Mouse (Mus musculus) fat pad, adult 2 months (tissue): ENCODE data around the gene Gbp4.
"Not testable (repeated sequence)": the region's sequence is repeated elsewhere in the genome, so short reads cannot be mapped to it uniquely, and the experiment has no call there.

Experiments
- DNase-seq: peaks from one replicate; pipeline ENCODE4 v3.0.0-alpha.2; 2011; ENCODE audit warnings: low read depth, low spot score; ENCODE audit errors: extremely low read depth

Gene Gbp4

GRCm38 (mm10) chr5:105139409-105140088 lies at the start of gene Gbp4, which contains the start of the genes Gbp9 and Gbp8:
Gbp4 (minus strand) TSS chr5:105139586.
Gbp9 (minus strand) TSS chr5:105139539.
Gbp8 (minus strand) TSS chr5:105139540.
- DNase-seq = not testable (repeated sequence)

- DNase-seq = no peak
Measured at GRCm38 (mm10) chr5:105181446-105181845, 42.1 kb upstream of the Gbp4 start.

- no peak for DNase-seq
Measured at GRCm38 (mm10) chr5:105156582-105156981, 17.2 kb upstream of the Gbp4 start.

- no peak for DNase-seq
Measured at GRCm38 (mm10) chr5:105154049-105154448, 14.7 kb upstream of the Gbp4 start.

- DNase-seq = not testable (repeated sequence)
Measured at GRCm38 (mm10) chr5:105148062-105148461, 8.7 kb upstream of the Gbp4 start.

DNA sequence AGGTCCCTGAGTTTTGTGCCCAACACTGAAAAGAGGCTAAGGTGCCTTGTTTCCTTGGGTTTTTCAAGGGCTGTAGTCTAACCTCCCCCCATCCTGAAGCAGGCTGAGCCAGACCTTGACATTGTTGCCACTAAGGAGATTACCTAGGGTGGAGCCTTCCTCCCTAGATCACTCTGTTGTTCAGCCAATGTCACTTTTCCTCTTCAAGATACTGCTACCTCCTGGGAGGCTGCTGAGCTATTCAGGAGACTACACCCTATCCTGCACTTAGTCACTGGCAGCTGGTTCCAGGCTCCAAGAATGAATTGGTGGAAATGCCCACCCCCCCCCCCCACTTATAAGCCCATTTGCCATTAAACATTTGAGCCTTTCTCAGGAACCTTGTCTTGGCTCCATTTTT lies 7.1 kb upstream of the Gbp4 start:
- DNase-seq = no peak

- not testable (repeated sequence) for DNase-seq
Measured at GRCm38 (mm10) chr5:105145731-105146130, 6.3 kb upstream of the Gbp4 start.

- DNase-seq = not testable (repeated sequence)
Measured at GRCm38 (mm10) chr5:105140089-105140810, 864 bp upstream of the Gbp4 start.

DNA sequence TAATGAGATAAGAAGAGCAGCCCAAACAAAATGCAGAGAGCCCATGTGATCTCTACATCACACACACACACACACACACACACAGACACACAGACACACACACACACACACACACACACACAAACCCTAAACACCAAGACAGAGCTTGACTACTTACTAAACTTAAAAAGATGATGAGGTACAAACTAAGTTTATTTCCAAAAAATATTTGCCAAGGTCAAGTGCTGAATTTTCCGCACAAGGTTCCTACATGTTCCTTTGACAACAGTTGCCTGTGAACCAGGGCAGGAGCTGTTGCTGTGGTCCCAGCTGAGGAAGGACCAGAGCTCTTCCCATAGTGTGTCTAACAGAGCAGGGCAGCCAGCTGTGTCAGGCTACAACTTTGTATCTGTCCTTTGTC lies 480 bp downstream of the Gbp4 start:
- DNase-seq = no peak

DNA sequence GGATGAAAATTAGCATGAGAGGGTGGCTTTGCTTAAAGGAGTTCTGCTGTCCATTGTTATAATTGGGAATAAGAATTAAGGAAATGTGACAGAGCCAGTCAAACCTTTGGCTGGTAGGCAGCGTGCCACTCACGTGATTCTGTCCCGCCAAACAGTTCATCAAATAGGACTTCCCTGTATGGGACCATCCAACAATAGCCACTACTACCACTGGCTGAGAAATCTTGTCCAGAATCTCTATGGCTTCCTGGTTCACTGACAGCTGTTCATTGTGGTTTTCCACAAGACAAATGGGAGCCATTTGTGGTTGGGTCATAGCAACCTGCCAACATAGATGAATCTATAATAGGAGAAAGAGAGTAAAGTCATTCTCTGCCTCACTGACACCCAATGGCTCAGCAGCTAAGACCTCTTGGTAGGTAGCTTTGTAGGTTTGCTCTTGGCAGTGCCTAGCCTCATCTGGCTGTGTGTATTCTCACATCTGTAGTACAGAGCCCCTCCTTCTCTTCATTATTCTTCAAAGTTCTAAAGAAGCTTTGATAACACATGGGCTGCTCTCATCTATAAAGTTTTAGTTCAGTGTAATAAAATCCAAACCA lies 2.6 kb downstream of the Gbp4 start:
- DNase-seq = not testable (repeated sequence)

GRCm38 (mm10) chr5:105121731-105122130 lies 17.7 kb downstream of the Gbp4 start:
- DNase-seq = not testable (repeated sequence)

GRCm38 (mm10) chr5:105115740-105116139 lies 23.6 kb downstream of the Gbp4 start:
- DNase-seq = no peak

GRCm38 (mm10) chr5:105114696-105115095 lies 24.7 kb downstream of the Gbp4 start:
- no peak for DNase-seq

- DNase-seq = no peak
Measured at GRCm38 (mm10) chr5:105113656-105114055, 25.7 kb downstream of the Gbp4 start.

DNA sequence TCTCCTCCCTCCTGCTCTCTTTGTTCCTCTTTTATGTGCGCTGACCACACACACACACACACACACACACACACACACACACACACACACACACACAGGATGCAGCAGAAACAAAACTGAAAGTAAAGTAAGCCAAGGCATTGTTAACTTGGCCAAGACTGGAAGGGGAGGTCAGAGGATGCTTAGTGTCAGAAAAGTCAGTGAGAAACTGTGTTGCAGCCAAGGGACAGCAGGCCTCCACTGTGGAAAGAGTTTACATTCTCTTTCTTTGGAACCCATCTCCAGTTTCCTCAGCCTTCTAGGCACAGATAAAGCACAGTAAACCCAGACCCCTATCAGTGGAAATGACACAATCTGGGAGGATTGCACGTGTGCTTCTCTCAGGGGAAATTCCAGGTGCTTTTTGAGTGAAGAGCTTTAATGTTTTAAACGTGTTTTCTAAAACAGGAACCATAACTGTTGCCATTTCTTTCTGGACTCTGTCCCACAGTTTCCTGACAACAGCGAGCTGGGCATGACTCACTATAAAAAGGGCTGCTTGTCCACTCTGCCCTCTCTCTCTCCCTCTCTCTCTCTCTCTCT lies 29.0 kb downstream of the Gbp4 start:
- not testable (repeated sequence) for DNase-seq

DNA sequence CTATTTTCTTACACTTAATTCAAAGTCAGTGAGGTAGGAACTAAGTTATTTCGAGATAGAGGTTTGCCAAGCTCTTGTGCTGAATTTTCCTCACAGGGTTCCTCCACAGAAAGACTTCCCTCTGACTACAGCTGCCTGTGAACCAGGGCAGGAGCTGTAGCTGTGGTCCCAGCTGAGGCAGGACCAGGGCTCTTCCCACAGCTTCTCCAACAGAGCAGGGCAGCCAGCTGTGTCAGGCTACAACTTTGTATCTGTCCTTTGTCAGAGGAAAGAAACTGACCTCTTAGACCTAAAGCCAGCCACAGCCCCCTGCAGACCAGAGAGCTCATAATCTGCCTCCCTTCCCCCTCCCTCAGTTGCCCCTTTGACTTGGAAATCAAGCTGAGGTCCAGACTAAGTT lies 29.6 kb downstream of the Gbp4 start:
- DNase-seq = not testable (repeated sequence)

- DNase-seq = not testable (repeated sequence)
Measured at GRCm38 (mm10) chr5:105105689-105106088, 33.7 kb downstream of the Gbp4 start.

GRCm38 (mm10) chr5:105081900-105082299 lies 57.5 kb downstream of the Gbp4 start:
- no peak for DNase-seq

DNA sequence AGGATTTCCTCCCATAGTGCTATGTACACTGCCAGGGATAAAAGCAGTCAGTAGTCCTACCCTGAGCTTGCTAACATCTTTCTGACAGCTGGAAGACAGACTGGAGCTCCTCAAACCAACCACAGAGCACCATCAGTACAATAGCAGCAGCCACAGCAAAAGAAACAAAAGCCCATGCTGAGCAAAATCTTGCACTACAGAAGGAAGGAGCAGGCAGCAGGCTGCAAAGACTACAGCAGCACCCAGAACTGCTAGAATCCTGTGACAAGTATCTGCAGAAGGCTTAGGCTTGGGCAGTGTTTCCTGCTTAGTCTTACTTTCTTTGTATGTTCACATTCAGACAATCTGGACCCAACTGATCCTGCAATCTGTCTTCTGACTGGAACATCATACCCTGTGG lies 71.0 kb downstream of the Gbp4 start:
- DNase-seq = not testable (repeated sequence)
